Mouse (Mus musculus) E14TG2a.4 (cell line): ENCODE measurements at regions not wholly inside any gene's neighbourhood (a gene's known extent, or its start where the extent isn't known, plus 50 kb on each side); places are given as distances from the start of the nearest gene placed in this dataset.

Source experiments
- H3K27me3 ChIP-seq: 2 replicates; pipeline ENCODE4 v1.6.1; 2014; ENCODE audit warnings: low read length, control low read depth; ENCODE audit not compliant: insufficient read depth
- H3K36me3 ChIP-seq: 2 replicates; pipeline ENCODE4 v1.6.1; 2014; ENCODE audit warnings: low read length, control low read depth; ENCODE audit not compliant: insufficient read depth
- H3K4me1 ChIP-seq: replicated peaks from 2 replicates; pipeline ENCODE4 v1.6.1; 2014; ENCODE audit warnings: low read depth, low read length, control low read depth
- H3K4me3 ChIP-seq: replicated peaks from 2 replicates; pipeline ENCODE4 v1.5.1; 2014; ENCODE audit warnings: mild to moderate bottlenecking, low read length
- H3K9me3 ChIP-seq: 2 replicates; pipeline ENCODE4 v1.6.1; 2014; ENCODE audit warnings: low read length, control low read depth
- CTCF ChIP-seq: conservative IDR thresholded peaks from 2 replicates; pipeline ENCODE4 v1.5.1; 2014; ENCODE audit warnings: low read length
- NANOG ChIP-seq: IDR thresholded peaks from 2 replicates; pipeline ENCODE4 v1.6.1; 2014; ENCODE audit warnings: borderline replicate concordance, low read length, mixed read lengths
- POU5F1 ChIP-seq: IDR thresholded peaks from 2 replicates; pipeline ENCODE4 v1.6.1; 2014; ENCODE audit warnings: low read length, borderline replicate concordance

GRCm38 (mm10) chr15:64434502-64434901, 374.2 kb upstream of the Fam49b start:
- Histone ChIP-seq H3K9me3 (0 out of 2 replicates have a peak, but pooled peaks cover 3% of the 10 kb centered on the region), H3K36me3 (no peaks in the 10 kb centered on the region), H3K27me3 (no peaks in the 10 kb centered on the region), H3K4me1 (peaks cover 4% of the 10 kb centered on the region; the same call in 1 of the 2 replicates), H3K4me3 (no peak overlapping the region)
- TF ChIP-seq CTCF (no peak), NANOG (no peak), POU5F1 (no peak)

- Histone ChIP-seq H3K4me3 (no peak overlapping the region), H3K9me3 (0 out of 2 replicates have a peak, but pooled peaks cover 3% of the 10 kb centered on the region), H3K4me1 (peaks cover 4% of the 10 kb centered on the region; the same call in 1 of the 2 replicates), H3K27me3 (no peaks in the 10 kb centered on the region), H3K36me3 (no peaks in the 10 kb centered on the region)
- TF ChIP-seq POU5F1 (no peak), NANOG (no peak), CTCF (no peak)
Measured at GRCm38 (mm10) chr15:64434908-64435307, 374.6 kb upstream of the Fam49b start.

- Histone ChIP-seq H3K27me3 (no peaks in the 10 kb centered on the region), H3K36me3 (no peaks in the 10 kb centered on the region), H3K9me3 (no peaks in the 10 kb centered on the region), H3K4me3 (no peak overlapping the region), H3K4me1 (no peaks in the 10 kb centered on the region)
- no peak for TF ChIP-seq POU5F1
- TF ChIP-seq CTCF, result no peak
- no peak for TF ChIP-seq NANOG
Measured at GRCm38 (mm10) chr15:64445076-64445475, 372.4 kb upstream of the Gm21798 start.

GRCm38 (mm10) chr15:64446411-64447072, 371.0 kb upstream of the Gm21798 start:
- Histone ChIP-seq H3K4me3 (no peak overlapping the region), H3K27me3 (no peaks in the 10 kb centered on the region), H3K9me3 (no peaks in the 10 kb centered on the region), H3K4me1 (no peaks in the 10 kb centered on the region), H3K36me3 (no peaks in the 10 kb centered on the region)
- no peak for TF ChIP-seq POU5F1
- TF ChIP-seq CTCF, result no peak
- TF ChIP-seq NANOG, result no peak

GRCm38 (mm10) chr15:64447239-64447952, 370.1 kb upstream of the Gm21798 start:
- TF ChIP-seq NANOG (no peak), POU5F1 (no peak), CTCF (no peak)
- Histone ChIP-seq H3K27me3 (no peaks in the 10 kb centered on the region), H3K4me1 (no peaks in the 10 kb centered on the region), H3K4me3 (no peak overlapping the region), H3K9me3 (no peaks in the 10 kb centered on the region), H3K36me3 (no peaks in the 10 kb centered on the region)

- Histone ChIP-seq H3K27me3 (no peaks in the 10 kb centered on the region), H3K4me3 (no peak overlapping the region), H3K36me3 (no peaks in the 10 kb centered on the region), H3K4me1 (no peaks in the 10 kb centered on the region), H3K9me3 (no peaks in the 10 kb centered on the region)
- TF ChIP-seq POU5F1 (no peak), CTCF (no peak), NANOG (no peak)
Measured at GRCm38 (mm10) chr15:64448581-64449140, 368.8 kb upstream of the Gm21798 start.

GRCm38 (mm10) chr15:64470743-64471142, 346.8 kb upstream of the Gm21798 start:
- 0 out of 2 replicates have a peak, but pooled peaks cover 2% of the 10 kb centered on the region for H3K9me3 ChIP-seq
- H3K36me3 ChIP-seq, result no peaks in the 10 kb centered on the region
- H3K27me3 ChIP-seq, result no peaks in the 10 kb centered on the region
- H3K4me1 ChIP-seq, result no peaks in the 10 kb centered on the region
- no peak overlapping the region for H3K4me3 ChIP-seq
- no peak for TF ChIP-seq NANOG
- TF ChIP-seq CTCF, result no peak
- no peak for TF ChIP-seq POU5F1

- no peak for TF ChIP-seq NANOG
- no peak for TF ChIP-seq CTCF
- TF ChIP-seq POU5F1, result no peak
- Histone ChIP-seq H3K4me1 (no peaks in the 10 kb centered on the region), H3K9me3 (0 out of 2 replicates have a peak, but pooled peaks cover 2% of the 10 kb centered on the region), H3K36me3 (no peaks in the 10 kb centered on the region), H3K4me3 (no peak overlapping the region), H3K27me3 (no peaks in the 10 kb centered on the region)
Measured at GRCm38 (mm10) chr15:64471597-64471996, 345.9 kb upstream of the Gm21798 start.
